Mouse (Mus musculus) spleen, adult 2 months (tissue): ENCODE data around the gene Oosp3.

Experiments used
- CTCF ChIP-seq: fragments of 200-500 bp; IDR thresholded peaks from 2 replicates; pipeline ENCODE4 v1.5.1; 2011; ENCODE audit warnings: mild to moderate bottlenecking, inconsistent platforms; ENCODE audit not compliant: insufficient read depth, insufficient read length, insufficient replicate concordance; ENCODE audit errors: extremely low read depth
- POLR2A ChIP-seq: fragments of 200-500 bp; IDR thresholded peaks from 2 replicates; pipeline ENCODE4 v1.6.1; 2011; ENCODE audit warnings: low read depth, low read length, inconsistent platforms

DNA sequence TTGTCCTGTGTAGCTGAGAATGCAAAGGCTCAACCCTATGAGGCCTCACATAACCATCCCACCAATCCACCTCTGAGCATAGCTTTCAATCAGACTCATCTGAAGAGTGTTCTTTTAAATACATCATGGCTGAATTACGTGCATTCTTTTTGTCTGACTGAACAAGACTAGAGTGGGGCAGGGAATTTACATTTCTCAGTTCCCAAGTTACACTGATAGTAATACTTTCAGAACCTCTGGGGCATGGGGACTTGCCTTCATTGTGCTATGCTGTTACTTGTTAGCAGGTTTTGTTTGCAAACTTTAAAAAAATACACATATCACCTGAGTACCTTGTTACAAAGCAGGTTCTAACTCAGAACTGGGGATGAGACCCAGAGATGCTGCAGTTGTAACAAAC, 5.4 kb upstream of the Oosp3 start:
- TF ChIP-seq CTCF (no peak), POLR2A (no peak)
